Mouse (Mus musculus) layer of hippocampus, postnatal 10 days (tissue): ENCODE measurements at regions not wholly inside any gene's neighbourhood (a gene's known extent, or its start where the extent isn't known, plus 50 kb on each side); places are given as distances from the start of the nearest gene placed in this dataset.

ENCODE experiments used
- DNase-seq, 2 experiments: peaks; one replicate each; pipeline ENCODE4 v3.0.0; 2021; ENCODE audit warnings: low spot score in 2 of 2

DNA sequence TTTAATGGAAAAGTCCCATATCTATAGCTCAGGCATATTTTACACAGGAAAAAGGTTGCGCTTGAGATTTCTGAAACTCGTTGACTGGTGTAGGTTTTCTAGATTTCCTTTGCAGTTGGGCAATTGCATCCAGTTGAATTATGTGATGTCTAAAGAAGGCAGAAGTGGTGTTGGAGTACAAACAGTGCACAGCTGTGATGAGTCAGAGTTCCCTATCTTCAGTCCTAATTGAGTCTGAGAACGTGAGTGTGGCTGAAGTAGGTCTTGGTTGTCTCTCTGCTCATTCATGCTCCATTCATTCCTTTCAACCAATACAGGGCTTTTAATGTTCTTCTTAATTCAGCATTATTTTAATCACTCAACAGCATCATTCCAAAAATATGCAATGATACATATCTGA is 142.9 kb upstream of the Dpyd start:
- no peak for DNase-seq

DNA sequence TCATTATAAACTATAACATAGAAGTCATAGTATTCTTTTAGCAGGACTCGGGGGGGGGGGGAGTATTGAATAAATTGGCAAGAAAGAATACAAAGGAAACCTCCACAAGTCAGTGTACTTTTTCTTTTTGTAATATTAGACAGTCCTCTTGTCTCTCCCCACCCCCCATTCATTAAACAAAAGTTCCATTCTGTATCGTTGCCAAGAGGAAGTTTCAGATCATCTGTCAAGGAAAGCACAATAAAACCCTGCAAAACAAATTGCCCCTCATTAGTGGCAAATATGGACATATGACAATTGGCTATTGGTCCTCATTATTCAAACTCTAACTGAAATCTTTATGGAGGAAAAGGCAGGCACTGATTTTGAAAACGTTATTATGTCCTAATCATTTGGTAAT is 140.2 kb upstream of the Dpyd start:
- no peak for DNase-seq

DNA sequence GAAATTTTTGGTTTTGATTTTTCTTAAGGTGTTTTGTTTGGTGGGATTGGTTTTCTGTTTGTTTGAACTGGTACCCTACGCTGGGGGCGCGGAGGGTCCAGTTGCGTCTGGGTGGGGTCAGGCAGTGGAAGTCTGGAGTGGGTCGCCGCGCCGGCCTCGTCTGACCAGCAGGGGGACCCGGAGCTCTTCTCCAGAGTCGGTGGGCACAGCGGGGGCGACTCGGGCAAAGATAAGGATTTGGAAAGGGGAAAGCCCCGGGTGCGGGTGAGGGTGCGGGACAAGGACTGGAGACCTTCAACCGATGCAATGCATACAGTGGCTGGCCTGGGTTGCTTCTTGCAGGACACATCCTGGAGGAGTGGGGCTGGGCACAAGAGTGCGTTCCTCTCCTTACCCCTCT is 136.2 kb upstream of the Dpyd start:
- DNase-seq: peak; percentile 51 to 67

DNA sequence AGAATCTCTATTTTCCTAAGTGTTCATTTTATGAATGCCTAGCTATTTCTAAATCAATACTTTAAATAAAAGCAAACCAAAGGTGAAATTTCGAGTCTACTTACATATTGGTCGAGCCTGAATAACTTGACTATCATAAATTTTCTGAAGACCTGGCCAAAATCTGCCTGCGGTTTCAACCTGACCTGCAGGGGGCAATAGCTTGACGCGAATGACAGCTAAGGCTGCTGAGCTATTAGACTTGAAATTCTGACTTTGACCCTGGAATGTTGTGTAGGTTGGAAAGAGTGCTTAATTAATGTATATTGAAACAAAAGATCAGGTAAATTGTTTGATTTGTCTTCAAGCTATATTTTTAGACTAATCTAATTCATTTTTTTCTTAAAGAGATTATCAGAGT is 133.4 kb upstream of the Dpyd start:
- DNase-seq: peak; percentile 78 to 84

DNA sequence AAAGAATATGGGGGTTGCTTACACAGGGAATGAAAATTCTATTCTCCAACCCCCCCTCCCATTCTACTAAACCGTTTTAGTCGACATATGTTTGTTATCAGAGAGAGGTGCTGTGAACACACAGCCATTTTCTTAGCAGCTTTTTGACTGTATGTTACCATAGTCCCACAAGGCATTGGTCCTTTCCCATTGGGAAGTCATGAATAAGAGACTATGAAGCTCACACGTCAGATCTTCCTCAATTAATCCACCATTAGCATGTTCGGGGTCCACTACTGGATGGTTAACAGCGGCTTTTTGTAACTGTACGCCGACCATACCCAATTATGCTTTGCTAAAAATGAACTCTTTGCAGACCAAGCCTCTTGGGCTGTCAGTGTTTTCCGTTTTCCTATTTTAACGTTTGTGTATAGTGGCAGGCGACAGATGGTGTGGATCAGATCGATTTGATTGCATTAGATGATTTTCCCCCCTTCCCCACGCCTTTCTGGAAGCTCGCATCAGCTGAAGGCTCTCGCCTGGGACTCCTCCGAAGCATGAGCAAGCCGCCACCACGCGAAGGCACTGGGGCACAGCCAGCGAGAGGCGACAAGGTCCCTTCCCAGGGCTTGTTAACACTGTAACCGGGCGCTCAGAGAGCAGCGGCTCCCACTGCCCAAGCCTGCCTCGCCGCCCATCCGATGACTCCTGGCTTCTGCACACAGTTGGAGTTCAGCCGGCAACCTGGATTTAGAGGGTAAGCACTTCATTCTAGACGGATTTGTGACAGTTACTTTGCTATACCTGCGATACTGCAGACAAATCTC is 131.9 kb upstream of the Dpyd start:
- DNase-seq: peak; percentile 51 to 73

DNA sequence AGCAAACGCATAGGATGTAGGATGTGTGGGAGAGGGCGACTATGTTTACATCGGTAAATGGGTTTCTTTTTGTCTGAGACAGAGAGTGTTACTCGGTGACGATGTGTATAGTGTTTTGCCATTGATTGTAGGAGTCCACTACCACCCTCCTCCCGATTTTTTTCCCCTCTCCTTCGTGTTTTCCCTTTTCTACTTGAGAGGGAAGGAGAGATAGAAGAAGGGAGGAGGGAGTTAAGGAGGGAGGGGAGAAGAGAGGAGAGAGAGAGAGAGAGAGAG is 131.4 kb upstream of the Dpyd start:
- DNase-seq: no peak

DNA sequence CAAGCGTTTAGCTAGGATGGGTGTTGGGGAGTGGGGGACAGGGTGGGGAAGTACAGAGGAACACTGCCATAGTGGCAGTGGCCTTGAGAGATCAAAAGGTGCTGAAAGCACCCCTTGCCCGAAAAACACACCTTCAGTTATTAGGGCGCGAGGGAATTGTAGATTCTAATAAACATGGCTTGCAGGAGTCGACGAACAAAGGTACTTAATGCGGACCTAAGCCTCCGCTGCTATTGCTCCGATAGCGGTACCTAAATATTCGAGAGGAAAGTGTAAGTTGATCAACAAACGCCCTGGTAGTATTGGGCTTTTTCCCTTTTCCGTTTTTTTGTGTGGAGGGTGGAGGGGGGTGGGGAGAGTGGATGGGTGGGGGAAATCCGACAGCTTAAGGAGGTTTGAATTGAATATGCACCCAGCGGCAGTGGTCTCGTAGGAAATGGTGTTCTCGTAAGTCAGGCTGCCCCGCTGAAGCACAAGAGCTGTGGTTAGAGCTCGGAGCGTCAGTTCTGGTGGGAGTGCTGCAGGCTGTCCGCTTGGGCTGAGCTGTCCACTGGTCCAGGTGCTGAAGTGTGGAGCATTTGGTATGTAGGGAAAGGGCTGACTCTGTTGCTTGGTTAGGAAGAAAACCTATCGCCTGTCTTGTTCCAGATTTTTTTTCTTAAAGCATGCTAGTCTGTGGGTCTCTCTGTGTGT is 130.8 kb upstream of the Dpyd start:
- DNase-seq: peak; percentile 74 to 78

DNA sequence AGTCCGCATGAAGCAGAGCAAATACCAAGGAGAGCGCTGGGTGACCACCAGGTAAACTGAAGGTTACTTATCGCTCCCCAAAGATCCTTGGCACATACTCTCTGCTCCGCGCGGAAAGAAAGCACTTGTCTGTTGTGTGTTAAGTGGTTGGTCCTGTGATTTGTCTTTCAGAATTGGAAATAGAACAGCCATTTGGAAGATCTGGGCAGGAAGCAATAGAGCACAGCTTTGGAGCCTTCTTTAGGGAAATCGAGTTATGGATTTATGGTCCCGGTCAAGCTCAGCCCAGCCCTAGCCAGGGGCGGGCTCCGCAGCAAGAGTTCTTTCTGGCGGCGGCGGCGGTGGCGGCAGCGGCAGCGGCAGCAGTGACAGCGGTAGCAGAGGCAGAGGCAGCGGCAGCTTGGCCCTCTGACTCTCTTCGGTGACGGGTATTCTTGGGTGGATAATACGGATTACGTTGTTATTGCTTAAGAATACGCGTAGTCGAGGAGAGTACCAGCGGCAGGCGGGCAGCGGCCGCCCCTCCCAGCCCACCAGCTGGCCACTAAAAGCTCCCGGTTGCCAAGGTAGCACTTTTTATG is 128.4 kb upstream of the Dpyd start:
- peak; percentile 32 to 50 for DNase-seq

DNA sequence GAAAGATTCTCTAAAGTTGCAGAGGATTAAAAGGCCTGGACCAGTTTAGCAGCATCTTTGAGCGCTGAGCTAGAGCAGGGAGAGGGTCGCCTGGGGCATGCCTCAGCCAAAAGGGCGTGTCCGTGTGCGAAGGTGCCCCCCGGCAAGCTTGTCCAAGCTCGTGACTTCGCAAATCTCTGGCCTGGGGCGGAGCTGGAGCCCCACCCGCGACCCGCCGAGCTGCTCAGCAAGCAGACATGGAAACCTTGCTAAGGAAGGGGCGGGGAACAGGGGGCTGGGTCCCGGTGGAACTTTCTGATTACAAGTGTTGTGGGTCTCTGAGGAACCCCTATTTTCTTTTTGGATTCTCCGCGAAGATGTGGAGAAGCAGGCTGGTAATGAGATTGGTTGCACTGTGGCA is 127.6 kb upstream of the Dpyd start:
- peak; percentile 32 to 49 for DNase-seq

DNA sequence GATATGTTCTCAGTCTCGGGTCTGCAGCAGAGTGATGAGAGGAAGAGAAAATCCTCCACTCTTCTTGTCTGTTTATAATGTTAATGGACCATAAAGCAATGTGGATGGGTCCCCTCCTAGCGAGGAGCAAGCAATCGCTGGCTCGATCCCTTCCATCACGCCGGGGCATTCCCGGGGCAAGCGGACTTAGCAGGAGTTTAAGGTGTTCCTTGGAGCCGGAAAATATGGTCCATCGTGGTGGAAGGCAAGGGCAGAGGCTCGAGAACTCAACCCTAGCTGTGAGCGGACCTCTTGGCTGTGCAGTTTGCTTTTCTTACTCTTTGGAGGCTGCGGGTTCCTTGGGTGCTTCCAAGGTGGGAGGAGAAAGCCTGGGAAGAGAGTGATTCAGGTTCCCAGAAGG is 127.1 kb upstream of the Dpyd start:
- DNase-seq: no peak

DNA sequence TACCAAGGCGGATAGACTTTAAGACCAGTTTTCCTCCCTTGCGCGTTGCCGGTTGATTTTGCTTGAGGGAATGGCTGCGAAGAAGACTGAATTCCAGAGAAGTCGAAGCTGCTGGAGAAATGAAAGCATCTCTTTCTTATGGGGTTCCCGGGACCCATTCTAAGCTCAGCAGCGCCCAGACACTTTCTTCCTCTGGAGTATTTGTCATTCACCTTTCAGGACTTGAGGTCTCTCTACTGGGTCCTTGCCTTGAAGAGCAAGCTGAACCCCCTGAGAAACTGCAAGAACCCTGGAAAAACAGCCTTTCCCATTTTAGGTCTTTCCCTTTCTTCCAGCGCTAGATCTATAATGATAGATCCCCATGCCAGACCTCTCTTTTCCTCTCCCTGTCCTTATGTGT is 126.7 kb upstream of the Dpyd start:
- DNase-seq: no peak

DNA sequence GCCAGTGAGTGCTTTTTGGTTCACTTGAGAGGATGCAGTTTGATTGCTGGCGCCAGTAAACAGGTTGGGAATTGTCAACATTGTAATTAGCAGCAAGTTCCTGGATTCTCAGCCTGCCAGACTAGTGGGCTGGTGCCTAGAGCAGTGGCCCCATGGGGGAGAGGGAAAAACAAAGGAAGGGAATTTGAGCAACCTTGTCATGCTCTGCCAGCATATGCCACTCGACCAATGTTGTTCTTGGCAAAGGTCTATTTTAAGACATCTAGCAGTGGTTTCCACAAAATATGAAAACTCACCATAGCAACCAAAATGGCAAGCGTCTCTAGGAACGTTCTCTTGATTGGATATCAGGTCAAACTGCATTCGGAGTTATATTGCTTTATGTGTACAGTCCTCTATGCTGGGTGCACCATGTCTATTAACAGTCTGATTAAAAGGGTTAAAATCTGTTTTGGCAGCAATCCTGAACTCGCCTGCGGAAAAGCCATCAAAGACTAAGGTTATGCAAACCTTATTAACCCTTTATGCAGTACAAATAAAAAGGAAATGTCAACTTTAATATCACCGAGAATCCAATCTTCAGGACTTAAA is 118.1 kb upstream of the Dpyd start:
- peak in 1 of 2 experiments; percentile 43 for DNase-seq

DNA sequence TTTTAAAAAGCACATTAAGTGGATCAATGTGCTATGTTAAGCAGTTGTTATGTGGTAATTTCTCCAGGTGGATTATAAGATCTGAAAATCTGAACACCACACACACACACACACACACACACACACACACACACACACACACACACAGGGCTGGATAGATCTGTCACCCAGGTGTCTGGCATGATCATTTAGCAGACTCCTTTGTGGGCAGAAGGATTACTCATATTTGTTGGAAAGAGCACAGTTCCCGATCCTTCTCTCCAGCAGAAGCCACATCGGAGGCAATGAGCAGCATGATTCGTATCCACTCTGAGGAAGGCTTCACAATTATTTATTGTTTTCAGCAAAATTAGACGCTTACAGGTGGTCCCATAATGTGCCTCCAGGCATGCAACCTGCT is 116.6 kb upstream of the Dpyd start:
- DNase-seq: no peak

DNA sequence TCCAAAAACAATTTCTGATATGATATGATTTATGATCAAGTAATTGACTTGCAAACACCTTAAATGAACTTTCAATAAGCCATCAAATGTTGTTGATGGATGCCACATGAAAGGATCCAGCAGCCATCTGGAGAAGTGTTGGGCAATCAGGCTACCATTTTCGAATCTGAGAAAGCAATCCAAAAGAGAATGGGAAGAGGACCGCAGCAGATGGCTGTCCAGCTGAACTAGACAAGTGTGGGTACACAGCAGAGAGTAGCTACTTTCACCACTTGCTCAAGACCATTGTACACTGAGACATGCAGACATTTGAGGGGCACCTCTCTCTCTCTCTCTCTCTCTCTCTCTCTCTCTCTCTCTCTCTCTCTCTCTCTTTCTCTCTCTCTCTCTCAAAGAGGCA is 102.3 kb upstream of the Dpyd start:
- DNase-seq: peak; percentile 31 to 38

DNA sequence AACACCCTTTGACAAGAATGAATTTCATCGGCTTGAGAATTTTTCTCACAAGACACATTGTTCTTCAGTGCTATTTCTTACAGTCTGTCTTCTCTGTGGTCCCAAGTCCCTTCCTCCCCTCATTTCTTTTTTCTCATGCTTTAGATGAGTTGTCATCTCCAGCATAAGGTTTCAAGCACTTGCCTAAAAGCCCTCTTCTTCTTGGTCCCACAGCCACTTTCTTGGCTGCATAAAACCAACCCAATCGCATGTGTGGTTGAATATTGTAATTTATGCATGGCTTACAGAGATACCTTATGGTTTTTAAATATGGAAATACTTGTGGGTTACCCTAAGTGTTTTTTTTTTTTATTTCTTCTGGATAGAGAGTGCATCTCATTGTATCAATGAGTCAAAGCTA is 96.3 kb upstream of the Dpyd start:
- no peak for DNase-seq

DNA sequence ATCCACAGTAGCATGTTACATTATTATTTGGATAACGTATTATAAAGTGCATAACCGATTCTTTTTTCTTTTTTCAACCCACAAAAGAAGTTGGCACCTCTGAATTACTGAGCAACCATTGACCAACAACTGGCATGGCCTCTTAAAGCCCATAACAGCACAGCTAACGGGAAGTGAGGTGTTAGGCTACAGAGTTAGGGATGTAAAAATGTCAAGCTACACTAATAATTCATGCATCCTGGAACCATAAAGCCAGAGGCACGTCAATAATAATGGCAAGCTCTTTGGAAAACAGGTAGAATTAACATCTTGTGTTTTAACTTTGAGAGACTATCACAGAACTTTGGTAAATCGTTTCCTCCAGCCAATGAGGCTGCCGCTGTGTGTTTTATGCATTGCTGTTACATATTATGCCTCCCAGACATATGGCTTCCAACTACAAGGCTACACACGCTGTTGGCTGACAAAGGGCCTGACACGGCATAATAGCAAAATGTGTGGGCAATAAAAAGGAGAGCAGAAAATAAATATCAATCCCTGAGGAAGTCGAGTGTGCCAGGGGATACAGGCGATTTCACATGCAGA is 89.6 kb upstream of the Dpyd start:
- DNase-seq: no peak

DNA sequence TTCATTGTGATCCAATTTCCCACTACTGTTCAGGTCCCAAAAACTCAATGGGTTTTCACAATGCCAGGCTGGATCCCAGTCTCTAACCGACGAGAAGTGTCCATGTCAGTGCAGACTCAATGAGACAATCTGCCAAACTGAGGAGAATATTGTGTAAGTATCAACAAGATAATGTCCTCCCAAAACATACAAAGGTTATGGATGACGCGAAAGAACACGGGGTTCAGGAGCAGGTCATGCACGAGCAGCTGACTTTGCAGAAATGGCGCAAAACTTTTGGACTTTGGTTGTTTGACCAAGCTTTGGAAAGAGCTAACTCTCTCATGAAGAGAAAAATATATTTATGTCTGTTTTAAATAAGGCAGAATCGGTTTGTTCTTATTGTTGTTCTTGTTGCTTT is 83.9 kb upstream of the Dpyd start:
- DNase-seq: no peak

DNA sequence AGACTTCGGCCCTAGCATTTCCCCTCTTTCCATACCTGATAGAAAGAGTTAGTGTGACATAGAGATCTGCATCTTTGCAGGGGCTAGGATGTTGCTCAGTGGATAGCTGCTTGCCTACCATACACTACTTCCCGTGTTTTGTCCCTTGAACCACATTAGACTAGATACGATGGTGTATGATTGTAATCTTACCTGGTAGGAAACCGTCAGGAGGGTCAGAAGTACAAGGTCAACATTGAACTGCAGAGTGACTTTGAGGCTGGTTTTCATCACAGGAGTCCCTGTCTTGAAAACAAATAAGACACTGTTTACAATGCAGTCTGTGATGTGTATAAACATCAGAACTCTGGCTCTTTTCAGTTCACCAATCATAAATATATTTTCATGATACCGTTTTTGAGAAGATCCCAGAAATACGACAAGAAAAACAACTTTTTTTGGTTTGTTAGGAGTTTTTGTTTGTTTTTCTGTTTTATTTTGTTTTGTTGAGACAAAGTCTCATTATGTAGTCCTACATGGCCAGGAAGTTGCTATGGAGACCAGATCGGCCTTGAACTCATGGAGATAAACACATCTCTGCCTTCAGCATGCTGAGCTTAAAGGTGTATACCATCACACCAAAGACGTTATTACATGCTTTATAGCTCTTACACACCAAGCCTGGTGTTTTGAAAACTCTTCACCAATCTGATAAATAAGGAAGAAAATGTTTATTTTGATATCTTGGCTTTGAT is 81.2 kb upstream of the Dpyd start:
- DNase-seq: no peak

DNA sequence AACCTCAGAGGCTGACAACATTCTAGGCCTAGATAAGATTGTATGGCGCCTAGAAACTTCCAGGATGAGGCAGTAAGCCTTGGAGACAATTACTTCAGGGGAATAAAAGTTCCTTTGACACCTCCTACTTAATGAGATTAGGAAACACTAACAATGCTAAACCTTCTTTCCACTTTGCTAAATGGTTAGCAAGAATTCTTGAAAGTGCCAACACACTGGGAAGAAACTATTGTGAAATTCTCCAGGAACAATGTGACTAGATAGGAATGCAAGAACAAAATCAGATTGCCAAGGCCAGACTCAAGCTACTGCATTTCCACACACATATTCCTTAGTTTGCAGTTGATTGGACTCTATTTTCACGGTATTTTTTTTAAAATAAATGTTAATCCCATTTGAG is 76.0 kb upstream of the Dpyd start:
- no peak for DNase-seq

DNA sequence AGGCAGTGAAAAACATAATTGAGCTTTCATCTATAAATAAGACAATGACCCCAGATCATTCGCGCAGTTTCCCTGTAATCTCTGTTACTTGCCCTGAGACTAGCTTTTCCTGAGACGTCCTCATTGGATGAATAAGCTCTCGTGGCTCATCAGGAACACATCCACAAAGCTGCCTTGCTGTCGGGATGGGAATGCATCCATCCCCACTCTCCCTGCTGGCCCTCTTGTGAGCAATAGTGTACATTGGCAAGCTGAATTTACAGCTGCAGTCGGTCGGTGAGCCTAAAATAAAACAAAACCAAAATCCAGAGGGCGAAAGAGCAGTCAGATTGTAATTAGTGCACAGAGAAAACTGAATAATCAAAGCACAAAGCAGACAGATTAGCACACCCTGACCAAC is 74.5 kb upstream of the Dpyd start:
- no peak for DNase-seq

DNA sequence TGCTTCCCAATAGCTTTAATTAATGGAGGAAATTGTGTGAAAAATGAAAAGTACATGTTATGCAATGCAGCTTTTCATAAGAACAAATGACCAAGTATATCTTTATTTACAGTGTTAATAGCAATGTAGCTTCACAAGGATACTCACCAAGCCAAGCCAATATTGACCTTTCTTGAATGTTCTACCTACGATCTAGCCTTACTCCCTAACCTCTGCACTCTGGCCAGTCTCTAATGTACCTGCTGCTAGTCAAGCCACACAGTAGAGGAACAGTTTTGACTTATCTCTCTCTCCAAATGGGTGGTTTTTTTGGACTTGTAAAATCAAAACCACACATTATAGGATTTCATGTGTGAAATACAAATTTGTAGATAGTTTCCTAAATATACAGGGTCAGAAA is 70.8 kb upstream of the Dpyd start:
- no peak for DNase-seq
